Mouse (Mus musculus): ENCODE measurements at regions not wholly inside any gene's neighbourhood (a gene's known extent, or its start where the extent isn't known, plus 50 kb on each side); places are given as distances from the start of the nearest gene placed in this dataset.

DNA sequence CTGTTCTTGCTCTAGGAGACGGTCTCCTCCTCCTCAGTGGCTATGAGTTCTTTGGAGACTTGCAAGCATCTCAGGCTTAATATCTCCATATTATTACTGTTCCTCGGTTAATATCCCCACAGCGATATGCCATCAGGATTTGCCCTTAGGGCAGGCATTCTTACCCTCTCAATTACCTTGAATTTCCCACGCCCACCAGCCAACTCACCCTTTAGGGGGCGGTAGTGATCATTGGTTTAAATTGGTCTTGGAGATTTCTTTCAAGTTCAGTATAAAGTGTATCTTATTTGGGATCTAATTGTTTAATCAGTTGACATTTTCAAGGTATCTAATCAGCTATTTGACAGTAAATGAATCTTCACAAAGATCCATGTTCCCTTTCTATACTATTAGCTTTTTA lies 162.5 kb downstream of the Emp1 start:
- peak; percentile 52 for DNase-seq (ENCODE audit: low read depth, low spot score)

GRCm38 (mm10) chr6:135525841-135526327 lies 163.5 kb downstream of the Emp1 start:
- DNase-seq (ENCODE audit: low read depth, low spot score): no peak

- DNase-seq (ENCODE audit: low read depth, low spot score): peak; percentile 35
Measured at GRCm38 (mm10) chr6:135526460-135527160, 164.3 kb downstream of the Emp1 start.

DNA sequence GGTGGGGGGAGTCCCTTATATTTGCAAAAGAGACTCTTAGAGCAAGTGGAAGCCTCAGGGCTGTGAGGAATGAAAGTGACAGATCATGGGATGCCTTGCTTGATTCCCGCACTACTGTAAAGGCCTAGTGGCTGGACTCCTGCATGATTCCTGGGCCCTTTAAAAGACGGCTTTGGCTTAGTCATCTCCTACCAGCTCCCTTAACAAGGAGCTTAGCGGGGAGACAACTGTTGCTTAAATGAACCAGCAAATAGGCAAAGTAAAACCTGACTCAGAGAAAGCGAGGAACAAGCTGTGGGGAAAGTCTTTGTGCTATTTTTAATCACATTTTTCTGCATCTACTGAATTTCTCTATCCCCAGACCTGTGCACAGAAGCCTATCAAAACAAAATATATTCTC lies 165.5 kb downstream of the Emp1 start:
- DNase-seq (ENCODE audit: low read depth, low spot score): no peak

DNA sequence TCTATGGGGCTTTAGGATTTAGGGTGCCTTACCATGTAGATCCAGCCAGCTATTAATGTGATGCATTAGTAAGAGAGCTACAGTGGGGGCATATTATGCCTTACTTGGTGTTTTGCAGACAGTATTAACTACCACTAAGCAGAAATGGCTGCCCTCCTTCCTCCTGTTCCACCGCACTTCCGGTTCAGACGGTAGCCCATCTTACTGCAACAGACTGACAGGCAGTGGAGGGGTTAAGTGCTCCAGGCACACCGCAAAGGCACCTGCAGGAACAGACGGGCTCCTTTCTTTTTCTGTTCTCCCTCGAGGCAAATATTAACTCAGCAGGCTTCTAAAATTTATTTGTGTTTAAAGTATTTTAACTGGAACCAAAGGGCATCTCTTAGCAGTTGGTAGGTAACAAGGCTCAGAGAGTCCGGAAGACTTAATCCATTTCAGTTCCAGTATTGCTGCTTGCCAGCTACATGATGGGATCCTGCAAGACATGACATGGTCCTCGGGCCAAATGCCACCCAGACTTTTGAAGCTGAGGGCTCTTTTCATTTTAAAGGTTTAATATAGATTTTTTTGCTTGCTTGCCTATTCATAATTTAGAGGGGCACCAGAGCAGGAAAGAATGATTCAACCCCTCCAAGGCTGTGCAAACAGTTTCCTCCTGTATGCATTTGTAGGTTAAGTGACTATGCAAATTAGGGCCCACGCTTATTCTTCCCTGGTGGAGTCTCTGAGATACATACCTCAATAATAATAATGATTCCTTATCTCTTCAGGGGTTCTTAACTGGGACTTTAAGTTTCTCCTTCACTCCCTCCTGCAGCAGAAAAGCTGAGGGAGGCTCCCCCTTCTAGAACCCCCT lies 177.7 kb downstream of the Emp1 start:
- DNase-seq (ENCODE audit: low read depth, low spot score): no peak

DNA sequence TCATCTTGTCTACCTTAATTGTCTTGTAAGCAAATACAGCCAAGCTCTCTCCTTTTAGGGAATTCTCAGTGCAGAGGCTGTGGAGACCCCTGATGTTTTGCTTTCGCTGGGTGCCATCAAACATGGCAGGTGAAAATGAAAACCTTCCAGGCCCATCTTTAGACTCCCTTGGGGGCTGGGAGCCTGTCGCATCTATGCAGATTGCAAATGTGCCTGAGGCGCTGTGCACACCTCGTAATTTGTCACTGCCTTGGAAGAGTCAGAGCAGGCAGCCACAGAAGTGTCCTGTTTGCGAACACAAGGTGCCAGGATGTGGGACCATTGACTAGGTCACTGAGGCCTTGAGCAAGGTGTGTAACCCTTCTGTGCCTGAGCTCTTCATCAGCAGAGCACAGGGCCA lies 179.2 kb downstream of the Emp1 start:
- DNase-seq (ENCODE audit: low read depth, low spot score): no peak

DNA sequence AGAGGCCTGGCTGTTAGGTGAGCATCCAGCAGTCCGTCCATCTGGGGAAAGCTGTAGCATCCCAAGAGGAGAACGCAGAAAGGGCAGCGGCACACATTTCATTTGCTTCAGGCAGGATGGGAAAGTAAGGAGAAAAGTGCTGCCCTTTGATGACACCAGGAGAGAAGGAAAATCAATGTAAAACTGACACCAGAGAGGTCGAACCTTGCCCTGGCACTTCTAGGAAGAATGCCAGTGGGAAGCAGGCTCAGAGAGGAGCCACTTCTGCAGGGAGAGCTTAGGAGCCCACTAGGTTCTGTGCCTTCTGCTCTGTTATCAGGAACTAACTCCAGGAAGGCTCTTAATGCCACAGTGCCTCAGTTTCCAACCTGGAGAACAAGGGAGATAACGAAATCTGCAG lies 180.0 kb downstream of the Emp1 start:
- no peak for DNase-seq (ENCODE audit: low read depth, low spot score)

DNA sequence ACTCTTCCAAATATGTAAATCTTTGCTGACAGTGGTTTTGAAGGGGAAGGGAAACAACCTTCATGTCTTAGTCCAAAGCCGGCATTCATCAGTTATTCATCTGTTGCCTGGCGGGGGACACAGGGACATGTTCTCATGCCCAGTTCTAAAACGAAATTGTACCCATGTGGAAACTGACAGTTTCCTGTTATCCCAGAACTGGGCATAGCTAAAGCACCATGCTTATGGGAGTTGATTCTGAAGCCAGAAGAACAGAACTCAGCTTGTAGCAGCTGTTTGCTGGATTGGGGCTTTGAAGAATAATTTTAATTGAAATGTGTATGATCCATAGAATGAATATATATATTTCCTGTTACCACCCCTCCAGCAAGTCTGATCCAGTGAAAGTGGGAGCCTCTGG lies 181.0 kb downstream of the Emp1 start:
- DNase-seq (ENCODE audit: low read depth, low spot score): no peak

DNA sequence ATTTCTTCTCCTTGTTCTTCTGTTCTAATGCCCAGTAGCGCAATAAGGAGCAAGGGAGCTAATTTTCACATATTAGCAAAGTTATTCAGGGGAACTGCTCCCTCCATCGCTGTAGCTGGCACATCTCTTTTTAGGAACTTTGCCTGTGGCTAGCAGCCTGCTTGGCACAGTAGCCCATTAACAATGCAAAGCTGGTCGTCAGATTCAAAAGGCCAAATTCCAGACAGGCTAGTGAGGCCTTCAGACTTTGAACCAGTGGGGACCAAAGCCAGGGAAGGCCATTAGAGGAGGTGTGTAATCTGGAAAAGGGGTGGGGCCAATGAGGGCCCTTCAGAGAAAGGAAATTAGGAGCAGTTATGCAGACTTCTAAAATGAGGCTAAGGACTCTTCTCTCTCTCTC lies 181.5 kb downstream of the Emp1 start:
- no peak for DNase-seq (ENCODE audit: low read depth, low spot score)

GRCm38 (mm10) chr6:135550368-135550950 lies 188.1 kb downstream of the Emp1 start:
- DNase-seq (ENCODE audit: low read depth, low spot score): no peak

- DNase-seq (ENCODE audit: low read depth, low spot score): no peak
Measured at GRCm38 (mm10) chr6:135552396-135552795, 190.1 kb downstream of the Emp1 start.

DNA sequence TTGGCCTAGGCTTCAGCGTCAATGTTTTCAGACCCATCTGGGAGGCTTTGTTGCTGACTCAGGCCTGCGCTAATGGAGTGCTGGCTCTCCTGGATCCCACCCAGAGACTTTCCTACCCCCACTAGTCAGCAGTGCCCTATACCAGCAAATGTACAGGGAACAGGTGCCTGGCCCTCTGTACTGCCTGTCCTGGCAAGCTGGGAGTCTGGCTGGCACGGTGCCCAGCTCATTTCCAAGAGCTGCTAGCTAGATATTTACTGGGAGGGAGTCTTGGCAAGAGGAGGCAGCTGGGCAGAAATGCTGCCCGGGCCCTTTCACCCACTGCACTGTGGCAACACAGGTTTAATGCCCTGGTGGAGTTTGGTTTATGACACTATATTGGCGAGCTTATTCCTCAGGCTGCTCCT lies 197.2 kb downstream of the Emp1 start:
- no peak for DNase-seq (ENCODE audit: low read depth, low spot score)

DNA sequence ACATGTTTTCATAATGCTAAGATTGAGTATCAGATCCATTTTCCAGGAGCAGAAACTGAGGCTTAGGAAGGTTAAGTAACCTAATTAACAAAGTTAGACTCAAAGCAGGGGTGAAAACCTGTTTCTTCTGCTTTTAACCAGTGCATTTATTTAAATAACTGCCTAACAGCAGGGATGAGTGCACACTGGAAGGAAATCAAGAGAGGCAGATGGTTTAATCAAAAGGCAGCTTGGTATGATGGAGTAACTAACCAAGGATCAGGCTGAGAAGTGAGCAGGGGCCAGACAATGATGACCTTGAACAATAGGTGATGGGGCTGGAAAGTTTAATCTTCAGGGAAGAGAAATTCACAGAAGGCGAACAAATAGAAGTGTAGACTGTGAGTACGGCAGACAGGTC lies 199.9 kb downstream of the Emp1 start:
- peak; percentile 18 for DNase-seq (ENCODE audit: low read depth, low spot score)

GRCm38 (mm10) chr6:135563766-135564165 lies 201.4 kb downstream of the Emp1 start:
- peak; percentile 89 for DNase-seq (ENCODE audit: low read depth, low spot score)

- no peak for DNase-seq (ENCODE audit: low read depth, low spot score)
Measured at GRCm38 (mm10) chr6:135569086-135569485, 206.7 kb downstream of the Emp1 start.

DNA sequence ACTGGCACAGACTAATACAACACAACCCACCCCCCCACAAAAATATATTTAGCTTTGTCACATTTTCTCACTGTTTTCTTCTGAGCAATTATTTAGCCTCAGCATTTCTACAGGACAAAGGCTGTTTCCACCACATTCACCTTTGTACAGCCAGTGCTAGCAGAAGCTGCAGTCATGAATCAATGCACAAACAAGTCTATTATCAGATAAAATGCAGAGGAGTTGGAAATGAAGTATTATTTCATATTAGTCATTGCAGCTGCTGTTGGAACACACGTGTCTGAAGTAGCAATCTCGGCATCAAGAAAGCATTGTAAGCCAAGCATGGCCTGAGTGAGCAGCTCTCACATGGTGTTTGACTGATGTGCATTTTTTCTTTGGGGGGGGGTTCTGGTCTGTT lies 212.9 kb downstream of the Emp1 start:
- no peak for DNase-seq (ENCODE audit: low read depth, low spot score)

DNA sequence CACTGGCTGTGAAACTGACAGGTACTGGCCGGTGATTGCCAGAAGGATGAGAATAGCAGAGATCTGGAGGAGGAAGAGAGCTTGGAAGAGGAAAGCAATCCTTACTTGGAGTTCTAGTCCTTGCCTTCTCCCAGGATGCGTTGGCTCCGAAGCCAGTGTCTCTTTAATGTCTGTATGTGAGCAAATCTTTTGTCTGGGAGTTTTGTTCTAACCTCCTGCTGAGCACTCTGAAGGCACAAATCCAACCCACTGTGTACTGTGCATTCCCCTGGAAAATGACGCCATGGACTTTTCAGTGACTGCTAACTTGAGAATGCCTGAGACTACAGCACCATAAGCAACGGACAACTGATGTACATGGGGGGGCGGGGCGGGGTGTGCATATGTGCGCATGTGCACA lies 216.4 kb downstream of the Emp1 start:
- DNase-seq (ENCODE audit: low read depth, low spot score): peak; percentile 19

DNA sequence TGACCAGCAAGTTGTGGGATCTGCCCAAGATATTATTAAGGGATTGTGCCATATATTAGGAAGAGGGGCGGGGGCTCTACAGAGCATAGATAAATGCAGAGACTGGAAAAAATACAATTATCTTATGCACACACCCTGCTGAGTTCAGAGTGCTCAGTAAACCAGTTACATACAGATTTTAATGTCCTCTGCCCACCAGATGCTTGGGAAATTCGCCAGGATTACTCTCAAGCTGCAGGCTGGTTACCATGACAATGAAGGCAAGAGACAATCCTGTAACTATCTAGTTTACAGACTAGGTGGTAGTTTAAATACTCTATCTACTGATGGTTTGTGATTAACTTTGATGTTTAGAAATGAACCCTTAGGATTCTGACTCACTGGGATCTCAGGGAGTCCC lies 220.2 kb downstream of the Emp1 start:
- DNase-seq (ENCODE audit: low read depth, low spot score): no peak

GRCm38 (mm10) chr6:135584782-135585181 lies 222.4 kb downstream of the Emp1 start:
- DNase-seq (ENCODE audit: low read depth, low spot score): no peak

DNA sequence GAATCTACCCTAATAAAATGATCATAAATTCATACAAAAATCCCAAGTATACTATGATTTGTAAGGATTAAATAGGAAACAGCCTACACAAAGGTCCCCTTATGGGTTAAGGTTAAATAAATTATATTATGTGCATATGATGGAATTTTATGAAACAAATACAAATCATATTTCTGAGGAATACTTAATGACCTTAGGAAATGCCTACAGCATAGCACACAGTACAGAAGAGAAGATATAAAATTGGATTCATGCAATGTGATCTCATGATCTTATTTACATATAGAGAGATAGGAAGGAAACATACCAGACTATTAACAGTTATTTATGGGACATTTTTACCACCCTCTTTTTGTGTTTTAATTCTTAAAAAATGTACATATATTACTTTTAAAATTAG lies 227.7 kb downstream of the Emp1 start:
- DNase-seq (ENCODE audit: low read depth, low spot score): no peak

GRCm38 (mm10) chr6:135591085-135591484 lies 228.7 kb downstream of the Emp1 start:
- no peak for DNase-seq (ENCODE audit: low read depth, low spot score)

DNA sequence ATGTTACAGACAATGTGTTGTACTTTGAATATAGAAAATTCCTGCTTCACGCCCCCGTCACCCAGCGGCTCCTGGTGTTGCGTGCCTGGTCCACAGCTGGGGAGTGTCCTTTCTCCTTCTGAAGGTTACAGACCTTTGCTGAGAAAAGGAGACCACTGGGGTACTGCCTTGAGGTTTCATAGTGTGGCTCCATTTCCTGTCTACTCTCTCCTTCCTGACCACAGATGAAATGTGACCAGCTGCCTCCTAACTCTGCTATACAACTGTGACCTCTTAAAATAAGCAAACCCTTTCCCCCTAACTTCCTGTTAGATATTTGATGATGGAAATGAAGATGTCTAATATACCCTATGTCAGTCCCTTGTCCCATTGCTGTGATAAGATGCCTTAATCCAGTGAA lies 234.0 kb downstream of the Emp1 start:
- DNase-seq (ENCODE audit: low read depth, low spot score): no peak

Data from ES-CJ7 (cell line).